Mouse (Mus musculus) liver, embryonic 13.5 days (tissue): ENCODE measurements around the gene Nxph3. TPM values are rescaled to one million over a fixed set of nuclear protein-coding genes. Genes with fewer than 3 reads are reported as not detected.
"Not testable (repeated sequence)": the region's sequence is repeated elsewhere in the genome, so short reads cannot be mapped to it uniquely, and the experiment has no call there.

Source experiments
- ATAC-seq: fragments of 200-750 bp; cut with Nextera tagmentation; 2 replicates; pipeline ENCODE4 v1.8.0; 2017; ENCODE audit warnings: low read depth, mild to moderate bottlenecking, moderate number of reproducible peaks, moderate library complexity
- DNase-seq: peaks from one replicate; pipeline ENCODE4 v3.0.0; 2022
- H3K27ac ChIP-seq: fragments of 300-500 bp; sonication (generic); 2 replicates; pipeline ENCODE4 v1.5.1; 2015; ENCODE audit warnings: moderate library complexity, mild to moderate bottlenecking, inconsistent platforms
- H3K27me3 ChIP-seq: fragments of 300-500 bp; sonication (generic); 2 replicates; pipeline ENCODE4 v1.6.1; 2015; ENCODE audit warnings: mild to moderate bottlenecking, inconsistent platforms
- H3K36me3 ChIP-seq: fragments of 300-500 bp; sonication (generic); 2 replicates; pipeline ENCODE4 v1.6.1; 2015; ENCODE audit warnings: mild to moderate bottlenecking, inconsistent platforms
- H3K4me1 ChIP-seq: fragments of 300-500 bp; sonication (generic); replicated peaks from 2 replicates; pipeline ENCODE4 v1.6.1; 2015; ENCODE audit warnings: inconsistent platforms
- H3K4me2 ChIP-seq: fragments of 300-500 bp; sonication (generic); 2 replicates; pipeline ENCODE4 v1.6.1; 2015; ENCODE audit warnings: inconsistent platforms, mild to moderate bottlenecking, moderate library complexity
- H3K4me3 ChIP-seq: fragments of 300-500 bp; sonication (generic); replicated peaks from 2 replicates; pipeline ENCODE4 v1.5.1; 2015; ENCODE audit warnings: mild to moderate bottlenecking, inconsistent platforms
- H3K9ac ChIP-seq: fragments of 300-500 bp; sonication (generic); 2 replicates; pipeline ENCODE4 v1.6.1; 2015; ENCODE audit warnings: mild to moderate bottlenecking, inconsistent platforms
- H3K9me3 ChIP-seq: fragments of 300-500 bp; sonication (generic); replicated peaks from 2 replicates; pipeline ENCODE4 v1.6.1; 2016; ENCODE audit warnings: inconsistent platforms
- WGBS: fragments of 180-500 bp; shearing (Covaris S2); methylation state at CpG from one replicate; pipeline ENCODE4 v1.1.7; 2015; ENCODE audit not compliant: insufficient replicate concordance; 5-methylcytosine and 5-hydroxymethylcytosine counted together
- polyA plus RNA-seq: library from polyadenylated mRNA; unstranded; fragments of >200 nt; fragmentation: Nextera tagmentation; extraction: Ambion mirVana; gene quantifications from 2 replicates; pipeline ENCODE4 v1.2.1, GENCODE M21; 2015

The Nxph3 gene
- polyA plus RNA-seq, 1 experiment from 2014 or later = 0.07 TPM

DNA sequence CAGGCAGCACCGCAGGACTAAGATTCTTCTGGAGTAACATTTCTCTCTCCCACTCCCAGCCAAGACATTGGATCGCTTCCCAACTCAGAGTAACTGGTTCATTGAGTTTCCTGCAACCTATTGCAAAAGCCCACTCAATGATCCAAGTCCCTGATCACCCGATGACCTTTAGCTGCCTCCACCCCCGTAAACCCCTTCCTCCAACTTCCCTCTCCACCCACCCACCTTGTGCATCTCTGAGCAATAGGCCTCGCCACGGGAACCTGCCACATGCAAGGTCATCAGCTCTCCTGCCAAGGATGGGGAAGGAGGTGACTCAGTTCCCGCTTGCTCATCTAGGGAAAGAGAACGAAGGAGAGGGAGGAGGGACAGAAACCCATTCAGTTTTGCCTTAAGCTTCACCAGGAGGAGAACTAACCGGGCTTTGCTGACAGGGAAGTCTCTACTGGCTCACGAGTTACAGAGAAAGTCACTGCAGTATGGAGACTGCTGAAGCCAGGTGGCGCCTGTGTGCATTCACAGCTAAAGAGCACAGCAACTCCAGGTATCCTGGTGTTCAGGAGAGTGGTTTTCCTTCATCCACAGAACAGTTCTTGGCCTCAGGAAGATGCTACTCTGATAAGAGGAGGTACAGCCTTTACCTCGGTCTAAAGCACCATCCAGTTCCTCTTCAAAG lies 7.2 kb downstream of the Nxph3 start:
- no peak overlapping the region for H3K27ac ChIP-seq
- peaks cover 44% of the 10 kb centered on the region for H3K27me3 ChIP-seq
- no peak overlapping the region for H3K4me3 ChIP-seq
- no peaks in the 10 kb centered on the region for H3K36me3 ChIP-seq
- WGBS = 35% methylated on average over 12 of the region's 12 CpGs
- H3K9ac ChIP-seq = no peak overlapping the region
- DNase-seq (no peak), ATAC-seq (no peak)
- no peaks in the 10 kb centered on the region for H3K4me1 ChIP-seq
- no peaks in the 10 kb centered on the region for H3K9me3 ChIP-seq
- no peak overlapping the region for H3K4me2 ChIP-seq

DNA sequence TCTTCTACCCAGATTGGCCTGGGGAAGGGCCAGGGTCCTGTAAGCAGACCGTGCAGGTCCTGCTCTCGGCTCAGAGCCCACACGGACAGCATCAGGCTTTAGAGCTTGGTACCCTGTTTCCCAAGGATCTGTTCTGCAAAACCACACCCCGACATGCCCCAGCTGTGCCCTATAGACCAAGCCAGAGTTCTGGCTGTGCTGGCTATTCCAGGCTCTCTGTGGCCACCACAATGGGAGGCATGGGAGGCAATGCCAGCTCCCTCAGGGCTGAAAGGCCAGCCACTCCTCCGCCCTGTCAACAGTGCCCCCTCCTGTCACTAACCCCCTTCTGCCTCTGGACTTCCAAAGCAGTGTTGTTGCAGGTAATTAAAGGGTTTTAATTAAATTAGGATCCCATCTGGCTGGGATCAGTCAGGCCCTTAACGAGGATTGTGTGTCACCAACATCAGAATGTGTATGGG lies 10.1 kb downstream of the Nxph3 start:
- H3K27ac ChIP-seq = no peak overlapping the region
- H3K36me3 ChIP-seq = no peaks in the 10 kb centered on the region
- no peak overlapping the region for H3K4me3 ChIP-seq
- H3K4me2 ChIP-seq = no peak overlapping the region
- ATAC-seq (no peak), DNase-seq (no peak)
- H3K27me3 ChIP-seq = peaks cover 24% of the 10 kb centered on the region
- no peaks in the 10 kb centered on the region for H3K9me3 ChIP-seq
- no peak overlapping the region for H3K9ac ChIP-seq
- 76% methylated on average over 6 of the region's 6 CpGs for WGBS
- 0 out of 2 replicates have a peak, but pooled peaks cover 2% of the 10 kb centered on the region for H3K4me1 ChIP-seq

DNA sequence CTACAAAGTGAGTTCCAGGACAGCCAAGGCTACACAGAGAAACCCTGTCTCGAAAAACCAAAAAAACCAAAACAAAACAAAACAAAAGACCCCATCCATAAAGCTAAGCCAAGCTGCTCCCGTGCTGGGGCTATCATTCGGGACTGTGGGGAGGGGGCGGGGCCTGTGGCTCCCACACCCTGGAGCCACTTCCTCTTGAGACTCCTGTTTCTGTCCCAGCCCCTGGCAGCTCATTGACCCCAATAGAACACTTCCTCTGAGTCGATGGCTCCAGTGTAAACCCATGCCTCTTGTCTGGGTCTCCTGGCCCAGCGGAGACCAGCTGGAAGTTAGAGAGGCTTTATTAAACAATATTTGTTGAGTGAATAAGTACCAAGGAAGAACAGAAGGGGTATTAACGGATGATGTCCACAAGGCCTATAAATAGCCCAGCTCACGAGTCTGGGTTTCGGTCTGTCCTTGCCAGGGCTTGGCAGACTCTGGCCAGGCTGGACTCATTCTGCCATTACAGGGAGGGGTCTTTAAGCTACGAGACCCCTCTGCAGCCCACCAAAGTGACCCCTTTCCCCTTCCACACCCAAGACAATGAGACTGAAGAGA lies 10.7 kb downstream of the Nxph3 start:
- ATAC-seq = no peak
- WGBS = 36% methylated on average over 10 of the region's 10 CpGs
- no peak overlapping the region for H3K27ac ChIP-seq

DNA sequence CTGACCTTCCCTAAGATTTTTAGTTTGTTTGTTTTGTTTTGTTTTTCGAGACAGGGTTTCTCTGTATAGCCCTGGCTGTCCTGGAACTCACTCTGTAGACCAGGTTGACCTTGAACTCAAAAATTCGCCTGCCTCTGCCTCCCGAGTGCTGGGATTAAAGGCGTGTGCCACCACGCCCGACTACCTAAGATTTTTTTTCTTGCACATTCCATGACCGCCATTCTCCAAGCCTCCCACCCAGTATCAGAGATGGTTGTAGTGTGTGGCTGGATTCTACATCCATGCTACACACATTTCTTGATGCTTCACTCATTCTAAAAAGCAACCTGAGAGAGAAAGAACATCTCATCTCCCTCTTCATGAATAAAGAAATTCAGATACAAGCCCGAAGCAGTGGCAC lies 12.5 kb downstream of the Nxph3 start:
- not testable (repeated sequence) for H3K4me2 ChIP-seq, H3K9ac ChIP-seq, H3K36me3 ChIP-seq, H3K27me3 ChIP-seq, H3K27ac ChIP-seq, H3K4me3 ChIP-seq, ATAC-seq, DNase-seq, H3K4me1 ChIP-seq, H3K9me3 ChIP-seq
- WGBS = 62% methylated on average over 8 of the region's 8 CpGs

More for the DNA sequence above, 10.7 kb downstream of the Nxph3 start:
- Histone ChIP-seq H3K27me3 (peaks cover 20% of the 10 kb centered on the region; the same call in 1 of the 2 replicates), H3K36me3 (no peaks in the 10 kb centered on the region), H3K9me3 (no peaks in the 10 kb centered on the region), H3K9ac (no peak overlapping the region), H3K4me3 (no peak overlapping the region), H3K4me2 (no peak overlapping the region), H3K4me1 (0 out of 2 replicates have a peak, but pooled peaks cover 2% of the 10 kb centered on the region)
- no peak for DNase-seq

DNA sequence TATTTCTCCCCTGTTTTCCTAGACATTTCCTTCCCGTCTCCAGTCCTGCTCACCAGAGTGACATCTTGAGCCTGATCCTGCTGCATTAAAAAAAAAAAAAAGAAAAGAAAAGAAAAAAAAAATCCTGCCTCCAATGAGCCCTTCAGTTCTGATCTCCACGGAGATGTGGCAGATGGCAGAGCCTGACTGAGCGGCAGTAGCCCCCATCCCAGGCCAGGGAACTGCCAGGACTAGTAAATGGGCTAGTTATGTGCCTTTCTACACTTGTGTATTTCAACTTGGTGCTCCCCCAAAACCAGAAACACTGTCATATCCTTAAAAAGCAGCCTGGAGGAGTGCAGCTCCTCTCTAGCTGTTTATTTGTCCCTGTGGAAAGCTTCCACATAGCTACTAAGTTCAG lies 13.5 kb downstream of the Nxph3 start:
- DNase-seq (no peak), ATAC-seq (no peak)
- Histone ChIP-seq H3K4me2 (no peak overlapping the region), H3K9me3 (no peaks in the 10 kb centered on the region), H3K27me3 (no peaks in the 10 kb centered on the region), H3K4me1 (0 out of 2 replicates have a peak, but pooled peaks cover 2% of the 10 kb centered on the region), H3K36me3 (peaks cover 7% of the 10 kb centered on the region), H3K27ac (no peak overlapping the region), H3K4me3 (no peak overlapping the region), H3K9ac (no peak overlapping the region)
- WGBS = 58% methylated on average over 3 of the region's 3 CpGs

DNA sequence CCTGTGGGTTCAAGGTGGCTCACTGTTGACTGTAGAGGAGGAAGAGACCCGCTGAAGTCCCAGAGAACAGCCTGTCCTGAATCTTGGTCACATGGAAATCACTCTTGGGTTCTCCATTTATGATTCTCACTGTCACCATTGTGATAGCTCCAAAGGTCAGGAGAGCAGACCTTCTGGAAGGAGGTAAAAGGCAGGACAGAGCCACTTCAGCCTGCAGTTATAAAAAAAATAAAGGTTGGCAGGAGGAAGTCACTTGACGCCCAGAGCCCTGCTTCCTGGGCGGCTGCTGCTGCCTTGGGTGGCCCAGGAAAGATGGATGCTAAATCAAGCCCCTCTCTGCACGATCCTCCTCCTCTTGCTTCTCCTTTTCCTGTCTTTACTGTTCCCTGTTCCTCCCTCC lies 14.0 kb downstream of the Nxph3 start:
- Histone ChIP-seq H3K9me3 (no peaks in the 10 kb centered on the region), H3K36me3 (peaks cover 7% of the 10 kb centered on the region), H3K27ac (no peak overlapping the region), H3K4me1 (0 out of 2 replicates have a peak, but pooled peaks cover 2% of the 10 kb centered on the region), H3K4me3 (no peak overlapping the region), H3K4me2 (no peak overlapping the region), H3K9ac (no peak overlapping the region), H3K27me3 (no peaks in the 10 kb centered on the region)
- ATAC-seq = no peak
- no peak for DNase-seq
- WGBS = 37% methylated on average over 4 of the region's 4 CpGs

DNA sequence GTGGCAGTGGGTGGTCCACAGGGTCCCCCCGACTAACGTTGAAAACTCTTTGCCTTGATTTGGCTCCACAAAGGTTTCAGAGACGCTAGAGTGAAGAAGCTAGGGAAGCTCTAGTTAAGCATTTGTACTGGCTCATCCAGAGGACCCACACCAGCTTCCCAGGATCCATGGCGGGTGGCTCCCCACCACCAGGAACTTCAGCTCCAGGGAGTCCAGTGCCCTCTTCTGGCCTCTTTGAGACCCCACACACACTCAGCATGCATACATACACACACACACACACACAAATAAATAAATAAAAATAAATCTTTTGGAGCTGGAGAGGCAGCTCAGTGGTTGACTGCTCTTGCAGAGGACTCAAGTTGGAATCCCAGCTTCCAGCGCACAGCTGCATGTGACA lies 16.4 kb downstream of the Nxph3 start:
- Histone ChIP-seq H3K27ac (no peak overlapping the region), H3K27me3 (no peaks in the 10 kb centered on the region), H3K4me1 (0 out of 2 replicates have a peak, but pooled peaks cover 2% of the 10 kb centered on the region), H3K9me3 (no peaks in the 10 kb centered on the region), H3K36me3 (peaks cover 30% of the 10 kb centered on the region), H3K4me3 (no peak overlapping the region), H3K9ac (no peak overlapping the region), H3K4me2 (no peak overlapping the region)
- 82% methylated on average over 5 of the region's 5 CpGs for WGBS
- DNase-seq = no peak
- no peak for ATAC-seq

DNA sequence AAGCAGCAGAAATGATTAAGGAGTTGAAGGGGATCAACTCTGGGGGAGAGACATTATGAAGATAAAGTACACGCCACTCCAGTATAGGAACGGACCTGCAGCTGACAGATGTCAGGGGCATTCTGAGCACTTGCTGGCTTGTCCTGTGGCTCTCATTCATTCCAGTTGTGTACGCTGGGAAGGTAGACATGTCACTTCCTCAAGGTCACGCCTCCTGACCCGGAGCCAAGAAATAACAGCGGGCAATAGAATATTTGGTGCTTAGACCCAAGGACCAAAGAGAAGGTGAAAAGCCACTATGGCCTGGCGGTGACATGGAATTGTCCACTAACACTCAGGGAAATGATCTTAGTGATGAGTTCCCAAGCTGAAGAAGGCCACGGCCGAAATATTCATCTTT lies 18.5 kb downstream of the Nxph3 start:
- Histone ChIP-seq H3K27me3 (no peaks in the 10 kb centered on the region), H3K9me3 (no peaks in the 10 kb centered on the region), H3K4me1 (0 out of 2 replicates have a peak, but pooled peaks cover 2% of the 10 kb centered on the region), H3K9ac (no peak overlapping the region), H3K27ac (no peak overlapping the region), H3K4me3 (no peak overlapping the region), H3K4me2 (no peak overlapping the region), H3K36me3 (peaks cover 49% of the 10 kb centered on the region)
- ATAC-seq (no peak), DNase-seq (no peak)
- 88% methylated on average over 9 of the region's 9 CpGs for whole genome bisulfite sequencing

DNA sequence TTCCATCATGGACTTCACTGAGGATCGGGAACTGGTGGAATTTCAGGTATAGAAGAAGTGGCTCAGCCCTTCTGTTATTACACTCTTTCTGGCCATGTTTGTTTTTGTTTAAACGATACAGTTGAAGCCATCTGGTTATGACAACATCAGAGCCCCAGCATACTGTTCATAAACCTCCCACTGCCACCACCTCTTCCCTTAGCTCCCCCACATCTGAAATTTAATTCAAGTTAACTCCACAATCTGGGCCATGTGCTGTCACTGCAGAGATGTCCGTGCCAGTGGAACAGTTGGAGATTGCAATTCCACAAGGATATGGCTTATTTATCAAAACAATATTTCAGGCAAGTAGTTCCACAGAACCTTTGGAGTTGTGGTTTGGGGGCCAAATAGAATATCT lies 20.0 kb downstream of the Nxph3 start:
- Histone ChIP-seq H3K9me3 (no peaks in the 10 kb centered on the region), H3K4me3 (no peak overlapping the region), H3K4me1 (no peaks in the 10 kb centered on the region), H3K36me3 (peaks cover 63% of the 10 kb centered on the region), H3K27ac (no peak overlapping the region), H3K9ac (no peak overlapping the region), H3K27me3 (no peaks in the 10 kb centered on the region), H3K4me2 (no peak overlapping the region)
- WGBS = 86% methylated on average over 3 of the region's 3 CpGs
- ATAC-seq (no peak), DNase-seq (no peak)

DNA sequence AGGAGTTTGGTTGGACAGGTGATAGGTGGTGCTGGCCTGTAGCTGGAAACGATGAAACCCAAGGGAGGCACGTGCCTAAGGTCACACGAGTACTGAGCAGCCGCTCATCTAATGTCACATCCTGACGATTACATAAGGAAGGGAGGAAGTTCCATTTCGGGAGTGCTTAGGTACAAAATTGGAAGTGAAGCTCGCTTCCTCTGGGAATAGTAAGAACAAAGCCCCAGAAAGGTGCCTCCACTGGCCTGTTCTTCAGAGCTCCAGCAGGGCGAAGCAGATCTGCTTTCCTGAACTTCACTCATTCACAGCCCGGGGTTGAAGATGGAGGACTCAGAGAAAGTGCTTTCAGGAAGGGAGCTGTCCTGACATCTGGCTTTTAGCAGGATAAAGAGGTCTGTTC lies 20.4 kb downstream of the Nxph3 start:
- Histone ChIP-seq H3K9ac (no peak overlapping the region), H3K4me2 (no peak overlapping the region), H3K36me3 (peaks cover 68% of the 10 kb centered on the region), H3K27me3 (no peaks in the 10 kb centered on the region), H3K9me3 (no peaks in the 10 kb centered on the region), H3K27ac (no peak overlapping the region), H3K4me3 (no peak overlapping the region), H3K4me1 (no peaks in the 10 kb centered on the region)
- WGBS = 84% methylated on average over 9 of the region's 9 CpGs
- DNase-seq (no peak), ATAC-seq (no peak)

DNA sequence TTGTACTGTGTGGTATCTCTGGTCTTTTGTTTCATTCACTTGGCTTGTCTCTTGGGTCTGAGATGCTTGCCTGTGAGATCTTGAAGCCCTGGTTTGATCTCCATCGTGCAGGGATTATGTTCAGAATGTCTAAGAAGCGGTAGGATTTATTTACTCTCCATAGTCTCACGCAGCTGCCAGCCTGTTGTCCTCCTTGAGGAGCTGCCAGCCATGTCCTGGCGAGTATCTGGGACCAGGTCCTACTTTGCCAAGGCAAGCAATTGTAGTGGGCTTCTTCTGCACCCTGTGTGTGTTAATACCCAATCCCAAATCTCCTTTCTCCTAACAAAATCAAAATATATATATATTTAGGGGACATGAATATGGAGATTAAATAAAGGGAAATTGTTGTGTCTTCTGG lies 21.4 kb downstream of the Nxph3 start:
- Histone ChIP-seq H3K9me3 (no peaks in the 10 kb centered on the region), H3K4me3 (no peak overlapping the region), H3K4me2 (no peak overlapping the region), H3K4me1 (no peaks in the 10 kb centered on the region), H3K27me3 (no peaks in the 10 kb centered on the region), H3K27ac (no peak overlapping the region), H3K36me3 (peaks cover 71% of the 10 kb centered on the region), H3K9ac (no peak overlapping the region)
- ATAC-seq (no peak), DNase-seq (no peak)
- 82% methylated on average over 4 of the region's 4 CpGs for WGBS

DNA sequence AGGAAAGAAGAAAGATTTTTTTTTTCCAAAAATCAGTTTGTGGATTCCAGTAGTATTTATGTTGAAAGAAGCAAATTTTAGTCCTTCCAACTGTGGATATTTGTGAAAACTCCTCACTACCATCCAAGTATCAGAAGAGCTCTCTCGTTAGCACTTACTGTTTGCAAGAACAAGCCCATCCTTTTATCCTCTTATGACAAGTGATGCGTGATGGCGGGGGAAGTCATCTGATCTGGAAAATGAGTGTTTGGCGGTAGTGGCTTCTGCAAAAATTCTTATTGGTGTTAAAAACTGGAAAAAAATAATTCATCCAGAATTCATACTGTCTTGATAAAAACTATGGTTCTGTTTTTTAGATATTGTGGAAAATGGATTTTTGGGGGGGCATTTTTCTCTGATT lies 22.1 kb downstream of the Nxph3 start:
- Histone ChIP-seq H3K36me3 (peaks cover 67% of the 10 kb centered on the region), H3K4me2 (no peak overlapping the region), H3K9me3 (no peaks in the 10 kb centered on the region), H3K27ac (no peak overlapping the region), H3K4me1 (no peaks in the 10 kb centered on the region), H3K4me3 (no peak overlapping the region), H3K9ac (no peak overlapping the region), H3K27me3 (no peaks in the 10 kb centered on the region)
- DNase-seq (no peak), ATAC-seq (no peak)
- WGBS = 89% methylated on average over 4 of the region's 4 CpGs
